Comparison of ENCODE assay signal across 15 mouse cellular contexts in the genomic region with DNA sequence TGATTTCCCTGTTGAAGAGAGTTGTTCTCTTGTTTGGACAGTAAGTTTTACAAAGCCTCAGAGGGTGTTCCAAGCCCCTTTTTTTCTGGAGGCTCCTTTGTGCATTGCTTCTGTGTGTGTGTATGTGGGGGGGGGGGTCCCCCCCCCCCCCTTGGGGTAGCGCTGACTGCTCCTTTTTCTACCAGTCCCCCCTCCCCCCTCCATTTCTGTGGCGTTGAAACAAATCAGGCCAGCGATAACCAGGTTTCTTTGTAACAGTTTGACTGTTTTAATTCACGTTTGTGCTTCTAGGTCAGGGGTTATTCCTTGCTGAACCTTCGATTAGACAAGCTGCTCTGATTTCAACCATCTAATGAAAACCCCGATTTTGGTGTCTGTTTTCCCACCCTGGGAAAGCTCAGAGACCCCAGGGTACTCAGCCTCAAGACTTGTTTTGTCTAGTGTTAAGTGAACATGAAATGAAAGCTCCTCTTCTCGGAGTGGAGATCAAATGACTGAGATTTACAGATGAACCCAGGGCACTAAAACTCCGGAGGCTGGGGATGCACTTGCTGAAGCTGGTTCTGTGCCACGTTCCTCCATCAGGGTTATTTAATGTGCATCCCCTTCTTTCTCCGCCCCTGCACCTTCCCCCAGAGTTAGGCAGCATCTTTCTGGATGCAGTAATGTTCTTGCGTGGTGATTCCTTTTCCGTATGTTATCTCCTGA. TPM values are rescaled to one million over a fixed set of nuclear protein-coding genes. Genes with fewer than 3 reads are reported as not detected.
A peak's percentile ranks its signal among the peaks of the same experiment; 100 is the strongest.
DNase-seq lines count a peak whose midpoint lies in the region; ATAC-seq and TF ChIP-seq lines count a peak whose summit lies in the region.
"Had no signal": no experiment of that assay in that cellular context is flagged by ENCODE, and none has a peak within 500 bp of the region (broad histone marks: within the 10 kb centered on the region; RNA-seq: fewer than 3 reads in every experiment).

No protein-coding gene starts in this region.

- H3K4me1 ChIP-seq in embryonic facial prominence, embryonic 13.5 days: peaks cover 17% of the 10 kb centered on the region
- H3K4me1 ChIP-seq in hindbrain, embryonic 13.5 days (replicated peaks): peaks cover 16% of the 10 kb centered on the region
- H3K4me1 ChIP-seq in midbrain, embryonic 13.5 days (replicated peaks): peaks cover 22% of the 10 kb centered on the region
- H3K4me1 ChIP-seq: liver, embryonic 15.5 days had no signal

- no peak overlapping the region for H3K4me3 ChIP-seq in embryonic facial prominence, embryonic 13.5 days
- H3K4me3 ChIP-seq in hindbrain, embryonic 13.5 days: no peak overlapping the region
- H3K4me3 ChIP-seq in midbrain, embryonic 13.5 days (replicated peaks): no peak overlapping the region
- H3K4me3 ChIP-seq: erythroblast, embryonic 14.5 days; liver, embryonic 15.5 days had no signal

- no peak for TF ChIP-seq CTCF in brain, embryonic 14.5 days (IDR thresholded peaks at IDR 0.05; ENCODE audit: borderline replicate concordance, extremely low read depth, insufficient read depth, insufficient read length)

- TF ChIP-seq POLR2A in brain, embryonic 14.5 days (IDR thresholded peaks at IDR 0.05; ENCODE audit: borderline replicate concordance, extremely low read depth, insufficient read depth, insufficient read length, poor library complexity, severe bottlenecking): no peak

- H3K4me2 ChIP-seq in embryonic facial prominence, embryonic 13.5 days: peak overlapping the region; percentile 27; the same call in 1 of the 2 replicates
- peak overlapping the region; percentile 29 for H3K4me2 ChIP-seq in hindbrain, embryonic 13.5 days
- H3K4me2 ChIP-seq in midbrain, embryonic 13.5 days (replicated peaks): peak overlapping the region; percentile 38
- H3K4me2 ChIP-seq: liver, embryonic 15.5 days had no signal

- no peaks in the 10 kb centered on the region for H3K9me3 ChIP-seq in embryonic facial prominence, embryonic 13.5 days
- no peaks in the 10 kb centered on the region for H3K9me3 ChIP-seq in hindbrain, embryonic 13.5 days
- H3K9me3 ChIP-seq in midbrain, embryonic 13.5 days: no peaks in the 10 kb centered on the region
- H3K9me3 ChIP-seq: liver, embryonic 15.5 days had no signal

- H3K27me3 ChIP-seq in embryonic facial prominence, embryonic 13.5 days: no peaks in the 10 kb centered on the region
- no peaks in the 10 kb centered on the region for H3K27me3 ChIP-seq in hindbrain, embryonic 13.5 days
- H3K27me3 ChIP-seq in midbrain, embryonic 13.5 days: no peaks in the 10 kb centered on the region
- H3K27me3 ChIP-seq: liver, embryonic 15.5 days; Patski had no signal

- ATAC-seq in embryonic facial prominence, embryonic 13.5 days (ENCODE audit: insufficient number of reproducible peaks, insufficient read depth, low FRiP score, low TSS enrichment, low read depth): no peak
- peak; percentile 32; the same call in 1 of the 2 replicates for ATAC-seq in hindbrain, embryonic 13.5 days (ENCODE audit: low FRiP score)
- ATAC-seq in midbrain, embryonic 13.5 days: peak; percentile 55; the same call in 1 of the 2 replicates
- ATAC-seq: Patski had no signal

- no peak overlapping the region for H3K27ac ChIP-seq in embryonic facial prominence, embryonic 13.5 days
- peak overlapping the region; percentile 10; the same call in 1 of the 2 replicates for H3K27ac ChIP-seq in hindbrain, embryonic 13.5 days
- peak overlapping the region; percentile 61 for H3K27ac ChIP-seq in midbrain, embryonic 13.5 days
- H3K27ac ChIP-seq: liver, embryonic 15.5 days had no signal

- WGBS in embryonic facial prominence, embryonic 13.5 days: 15% methylated on average over 12 of the region's 12 CpGs
- 24% methylated on average over 12 of the region's 12 CpGs for WGBS in hindbrain, embryonic 13.5 days
- WGBS in midbrain, embryonic 13.5 days: 16% methylated on average over 12 of the region's 12 CpGs

- no peaks in the 10 kb centered on the region for H3K36me3 ChIP-seq in embryonic facial prominence, embryonic 13.5 days
- H3K36me3 ChIP-seq in hindbrain, embryonic 13.5 days: no peaks in the 10 kb centered on the region
- H3K36me3 ChIP-seq in midbrain, embryonic 13.5 days: peaks cover 2% of the 10 kb centered on the region; the same call in 1 of the 2 replicates
- H3K36me3 ChIP-seq: liver, embryonic 15.5 days had no signal

- peak; percentile 51 for DNase-seq in brain, embryonic 14.5 days (ENCODE audit: low read depth)
- DNase-seq in left cerebral cortex, adult 18-20 months (ENCODE audit: low spot score in 2 of 2): no peak
- no peak for DNase-seq in kidney, postnatal 4 days
- no peak for DNase-seq in B cell, adult 2 months
- DNase-seq in gastrocnemius, postnatal 10 days: no peak
- DNase-seq: adrenal gland, adult 2 months; heart, adult 18-20 months; heart, postnatal 4 days; thymus, postnatal 36 days had no signal

- H3K9ac ChIP-seq in embryonic facial prominence, embryonic 13.5 days: 0 out of 2 replicates have a peak overlapping the region, but pooled peaks have one; percentile 22
- H3K9ac ChIP-seq in hindbrain, embryonic 13.5 days: peak overlapping the region; percentile 21; the same call in 1 of the 2 replicates
- peak overlapping the region; percentile 39; the same call in 1 of the 2 replicates for H3K9ac ChIP-seq in midbrain, embryonic 13.5 days (replicated peaks)
- H3K9ac ChIP-seq: liver, embryonic 15.5 days had no signal

RNA-seq across cellular contexts. Expression of a gene that starts 56.5 kb away (rescaled TPM):
- polyA plus RNA-seq in brain, embryonic 14.5 days (2012; rRNA removed): 72.9 and 96.0 TPM in 2 replicates
- polyA plus RNA-seq in embryonic facial prominence, embryonic 13.5 days (2015; fragmentation: Nextera tagmentation; extraction: Ambion mirVana): 67.0 and 71.3 TPM in 2 replicates
- 63.3 and 67.9 TPM in 2 replicates for polyA plus RNA-seq in hindbrain, embryonic 13.5 days (2015; fragmentation: Nextera tagmentation; extraction: Ambion mirVana)
- polyA plus RNA-seq in midbrain, embryonic 13.5 days (2015; fragmentation: Nextera tagmentation; extraction: Ambion mirVana): 74.5 and 84.4 TPM in 2 replicates
- 10 to 100 TPM; 20.8 to 21.8 TPM for total RNA-seq in left cerebral cortex, adult 18-20 months (2021)
- total RNA-seq in gastrocnemius, postnatal 10 days (2021): 10 to 100 TPM; 22.2 to 28.2 TPM
- polyA plus RNA-seq: erythroblast, embryonic 14.5 days had no signal
